Mouse (Mus musculus): Measurements from ENCODE around the gene Ikzf3. TPM values are rescaled to one million over a fixed set of nuclear protein-coding genes. Genes with fewer than 3 reads are reported as not detected.
A peak's percentile ranks its signal among the peaks of the same experiment; 100 is the strongest.

Gene Ikzf3
- polyA plus RNA-seq, 1 experiment = 0.10 TPM

- no peak overlapping the region for H3K27ac ChIP-seq (ENCODE audit: control insufficient read depth, insufficient read depth, low read depth, low read length)
- H3K36me3 ChIP-seq (ENCODE audit: control insufficient read depth, insufficient read depth, low read length) = no peaks in the 10 kb centered on the region
- no peak overlapping the region for H3K4me3 ChIP-seq (ENCODE audit: control insufficient read depth, low read depth, low read length)
- no peaks in the 10 kb centered on the region for H3K27me3 ChIP-seq (ENCODE audit: control insufficient read depth, insufficient read depth, low read length)
- TF ChIP-seq POLR2A (IDR thresholded peaks at IDR 0.05; ENCODE audit: control insufficient read depth, low read depth, low read length) (no peak), CTCF (IDR thresholded peaks at IDR 0.05; ENCODE audit: control insufficient read depth, insufficient read depth, insufficient replicate concordance, low read depth, low read length) (peak; percentile 85; the same call in 1 of the 2 replicates)
- H3K4me1 ChIP-seq (ENCODE audit: control insufficient read depth, insufficient read depth, low read length) = no peaks in the 10 kb centered on the region; the same call in 1 of the 2 replicates
Measured at GRCm38 (mm10) chr11:98568326-98568725, 22.5 kb upstream of the Ikzf3 start.

GRCm38 (mm10) chr11:98563921-98564414, 18.1 kb upstream of the Ikzf3 start:
- H3K27ac ChIP-seq (ENCODE audit: control insufficient read depth, insufficient read depth, low read depth, low read length) = no peak overlapping the region
- no peaks in the 10 kb centered on the region; the same call in 1 of the 2 replicates for H3K4me1 ChIP-seq (ENCODE audit: control insufficient read depth, insufficient read depth, low read length)
- H3K27me3 ChIP-seq (ENCODE audit: control insufficient read depth, insufficient read depth, low read length) = no peaks in the 10 kb centered on the region
- no peak overlapping the region for H3K4me3 ChIP-seq (ENCODE audit: control insufficient read depth, low read depth, low read length)
- no peaks in the 10 kb centered on the region for H3K36me3 ChIP-seq (ENCODE audit: control insufficient read depth, insufficient read depth, low read length)
- TF ChIP-seq CTCF (IDR thresholded peaks at IDR 0.05; ENCODE audit: control insufficient read depth, insufficient read depth, insufficient replicate concordance, low read depth, low read length) = no peak
- no peak for TF ChIP-seq POLR2A (IDR thresholded peaks at IDR 0.05; ENCODE audit: control insufficient read depth, low read depth, low read length)

- Histone ChIP-seq H3K27me3 (ENCODE audit: control insufficient read depth, insufficient read depth, low read length) (no peaks in the 10 kb centered on the region), H3K4me3 (ENCODE audit: control insufficient read depth, low read depth, low read length) (no peak overlapping the region), H3K36me3 (ENCODE audit: control insufficient read depth, insufficient read depth, low read length) (no peaks in the 10 kb centered on the region), H3K4me1 (ENCODE audit: control insufficient read depth, insufficient read depth, low read length) (no peaks in the 10 kb centered on the region; the same call in 1 of the 2 replicates), H3K27ac (ENCODE audit: control insufficient read depth, insufficient read depth, low read depth, low read length) (no peak overlapping the region)
- TF ChIP-seq CTCF (IDR thresholded peaks at IDR 0.05; ENCODE audit: control insufficient read depth, insufficient read depth, insufficient replicate concordance, low read depth, low read length) (no peak), POLR2A (IDR thresholded peaks at IDR 0.05; ENCODE audit: control insufficient read depth, low read depth, low read length) (no peak)
Measured at GRCm38 (mm10) chr11:98563025-98563424, 17.2 kb upstream of the Ikzf3 start.

- H3K27ac ChIP-seq (ENCODE audit: control insufficient read depth, insufficient read depth, low read depth, low read length) = no peak overlapping the region
- H3K4me1 ChIP-seq (ENCODE audit: control insufficient read depth, insufficient read depth, low read length) = no peaks in the 10 kb centered on the region
- H3K36me3 ChIP-seq (ENCODE audit: control insufficient read depth, insufficient read depth, low read length) = no peaks in the 10 kb centered on the region
- H3K27me3 ChIP-seq (ENCODE audit: control insufficient read depth, insufficient read depth, low read length) = no peaks in the 10 kb centered on the region
- no peak for TF ChIP-seq CTCF (IDR thresholded peaks at IDR 0.05; ENCODE audit: control insufficient read depth, insufficient read depth, insufficient replicate concordance, low read depth, low read length)
- no peak for TF ChIP-seq POLR2A (IDR thresholded peaks at IDR 0.05; ENCODE audit: control insufficient read depth, low read depth, low read length)
- H3K4me3 ChIP-seq (ENCODE audit: control insufficient read depth, low read depth, low read length) = no peak overlapping the region
Measured at GRCm38 (mm10) chr11:98560942-98561341, 15.1 kb upstream of the Ikzf3 start.

- TF ChIP-seq CTCF (IDR thresholded peaks at IDR 0.05; ENCODE audit: control insufficient read depth, insufficient read depth, insufficient replicate concordance, low read depth, low read length) (no peak), POLR2A (IDR thresholded peaks at IDR 0.05; ENCODE audit: control insufficient read depth, low read depth, low read length) (no peak)
- H3K4me3 ChIP-seq (ENCODE audit: control insufficient read depth, low read depth, low read length) = no peak overlapping the region
- peaks cover 6% of the 10 kb centered on the region for H3K4me1 ChIP-seq (ENCODE audit: control insufficient read depth, insufficient read depth, low read length)
- H3K36me3 ChIP-seq (ENCODE audit: control insufficient read depth, insufficient read depth, low read length) = no peaks in the 10 kb centered on the region
- H3K27ac ChIP-seq (ENCODE audit: control insufficient read depth, insufficient read depth, low read depth, low read length) = no peak overlapping the region
- no peaks in the 10 kb centered on the region for H3K27me3 ChIP-seq (ENCODE audit: control insufficient read depth, insufficient read depth, low read length)
Measured at GRCm38 (mm10) chr11:98555124-98555700, 9.4 kb upstream of the Ikzf3 start.

GRCm38 (mm10) chr11:98553966-98554365, 8.1 kb upstream of the Ikzf3 start:
- no peaks in the 10 kb centered on the region for H3K36me3 ChIP-seq (ENCODE audit: control insufficient read depth, insufficient read depth, low read length)
- TF ChIP-seq CTCF (IDR thresholded peaks at IDR 0.05; ENCODE audit: control insufficient read depth, insufficient read depth, insufficient replicate concordance, low read depth, low read length) = no peak
- TF ChIP-seq POLR2A (IDR thresholded peaks at IDR 0.05; ENCODE audit: control insufficient read depth, low read depth, low read length) = no peak
- H3K27me3 ChIP-seq (ENCODE audit: control insufficient read depth, insufficient read depth, low read length) = no peaks in the 10 kb centered on the region
- H3K4me3 ChIP-seq (ENCODE audit: control insufficient read depth, low read depth, low read length) = no peak overlapping the region
- no peak overlapping the region for H3K27ac ChIP-seq (ENCODE audit: control insufficient read depth, insufficient read depth, low read depth, low read length)
- peaks cover 6% of the 10 kb centered on the region for H3K4me1 ChIP-seq (ENCODE audit: control insufficient read depth, insufficient read depth, low read length)

GRCm38 (mm10) chr11:98550975-98551828, 5.4 kb upstream of the Ikzf3 start, which contains the start of gene Zpbp2:
Gene Zpbp2, plus strand, starts transcription at chr11:98551097.
- peak; percentile 91 for TF ChIP-seq POLR2A (IDR thresholded peaks at IDR 0.05; ENCODE audit: control insufficient read depth, low read depth, low read length)
- TF ChIP-seq CTCF (IDR thresholded peaks at IDR 0.05; ENCODE audit: control insufficient read depth, insufficient read depth, insufficient replicate concordance, low read depth, low read length) = no peak
- Histone ChIP-seq H3K27ac (ENCODE audit: control insufficient read depth, insufficient read depth, low read depth, low read length) (peak within 1 kb of the TSS; percentile 87), H3K36me3 (ENCODE audit: control insufficient read depth, insufficient read depth, low read length) (no peaks in the 10 kb centered on the region), H3K4me1 (ENCODE audit: control insufficient read depth, insufficient read depth, low read length) (peaks cover 6% of the 10 kb centered on the region), H3K27me3 (ENCODE audit: control insufficient read depth, insufficient read depth, low read length) (no peaks in the 10 kb centered on the region), H3K4me3 (ENCODE audit: control insufficient read depth, low read depth, low read length) (peak within 1 kb of the TSS; percentile 85)

All from testis, adult 2 months (tissue).